Mouse (Mus musculus): ENCODE data around the gene Gsx1.

The Gsx1 gene

GRCm38 (mm10) chr5:147188571-147188975 is at the start of gene Gsx1:
Gsx1 (plus strand) TSS chr5:147188696.
- DNase-seq = peak; percentile 78

- no peak for DNase-seq
Observed at GRCm38 (mm10) chr5:147147340-147147739, 41.2 kb upstream of the Gsx1 start.

GRCm38 (mm10) chr5:147154806-147155371 is 33.6 kb upstream of the Gsx1 start:
- no peak for DNase-seq

GRCm38 (mm10) chr5:147155449-147156133 is 32.9 kb upstream of the Gsx1 start:
- no peak for DNase-seq

- DNase-seq = no peak
Observed at GRCm38 (mm10) chr5:147156376-147156775, 32.1 kb upstream of the Gsx1 start.

- DNase-seq = no peak
Observed at GRCm38 (mm10) chr5:147157441-147157840, 31.1 kb upstream of the Gsx1 start.

GRCm38 (mm10) chr5:147159320-147159719 is 29.2 kb upstream of the Gsx1 start:
- DNase-seq = no peak

GRCm38 (mm10) chr5:147159792-147160191 is 28.7 kb upstream of the Gsx1 start:
- no peak for DNase-seq

GRCm38 (mm10) chr5:147165060-147165459 is 23.4 kb upstream of the Gsx1 start:
- no peak for DNase-seq

- no peak for DNase-seq
Observed at GRCm38 (mm10) chr5:147170088-147170487, 18.4 kb upstream of the Gsx1 start.

GRCm38 (mm10) chr5:147174046-147174445 is 14.4 kb upstream of the Gsx1 start:
- no peak for DNase-seq

- DNase-seq = no peak
Observed at GRCm38 (mm10) chr5:147185174-147185915, 3.2 kb upstream of the Gsx1 start.

GRCm38 (mm10) chr5:147186001-147186431 is 2.5 kb upstream of the Gsx1 start:
- peak; percentile 6 for DNase-seq

GRCm38 (mm10) chr5:147186781-147187551 is 1.5 kb upstream of the Gsx1 start:
- DNase-seq = peak; percentile 1

- no peak for DNase-seq
Observed at GRCm38 (mm10) chr5:147187552-147188170, 835 bp upstream of the Gsx1 start.

GRCm38 (mm10) chr5:147189156-147189555 is 660 bp downstream of the Gsx1 start:
- no peak for DNase-seq

- DNase-seq = no peak
Observed at GRCm38 (mm10) chr5:147189836-147190602, 1.5 kb downstream of the Gsx1 start.

- no peak for DNase-seq
Observed at GRCm38 (mm10) chr5:147190885-147191284, 2.4 kb downstream of the Gsx1 start.

GRCm38 (mm10) chr5:147191801-147192575 is 3.5 kb downstream of the Gsx1 start:
- no peak for DNase-seq

- no peak for DNase-seq
Observed at GRCm38 (mm10) chr5:147192576-147192960, 4.1 kb downstream of the Gsx1 start.

GRCm38 (mm10) chr5:147204905-147205304 is 16.4 kb downstream of the Gsx1 start:
- no peak for DNase-seq
